Mouse (Mus musculus) stomach, postnatal 0 days (tissue): ENCODE data around the gene Tekt1.

ENCODE experiments used
- CTCF ChIP-seq: IDR thresholded peaks from 2 replicates; pipeline ENCODE4 v1.5.1; 2016; ENCODE audit warnings: antibody characterized with exemption, low read depth, mild to moderate bottlenecking, moderate library complexity
- EP300 ChIP-seq: optimal IDR thresholded peaks from 2 replicates; pipeline ENCODE3; 2016; ENCODE audit warnings: antibody characterized with exemption

- TF ChIP-seq CTCF (no peak), EP300 (no peak)
These were observed 51.8 kb downstream of the Tekt1 start for GRCm38 (mm10) chr11:72310491-72310890.
